Mouse (Mus musculus) heart, adult 2 months (tissue): ENCODE measurements around the gene Zfp317. TPM values are rescaled to one million over a fixed set of nuclear protein-coding genes. Genes with fewer than 3 reads are reported as not detected.

Experiments
- DNase-seq, 2 experiments: peaks; one replicate each; pipeline ENCODE4 v3.0.0; 2021
- H3K27ac ChIP-seq: fragments of 200-600 bp; 2 replicates; pipeline ENCODE4 v1.8.1; 2022
- H3K27me3 ChIP-seq: fragments of 200-500 bp; 2 replicates; pipeline ENCODE4 v1.6.1; 2012; ENCODE audit warnings: mild to moderate bottlenecking, low read length, inconsistent platforms, mixed read lengths; ENCODE audit not compliant: control insufficient read depth, insufficient read depth
- H3K36me3 ChIP-seq: fragments of 200-500 bp; 2 replicates; pipeline ENCODE4 v1.6.1; 2012; ENCODE audit warnings: low read length, inconsistent platforms; ENCODE audit not compliant: control insufficient read depth, insufficient read depth
- H3K4me1 ChIP-seq: fragments of 200-500 bp; 2 replicates; pipeline ENCODE4 v1.6.1; 2011; ENCODE audit warnings: low read length; ENCODE audit not compliant: control insufficient read depth, insufficient read depth
- H3K4me3 ChIP-seq: fragments of 200-600 bp; 2 replicates; pipeline ENCODE4 v1.8.1; 2022
- H3K79me2 ChIP-seq: fragments of 200-500 bp; replicated peaks from 2 replicates; pipeline ENCODE4 v1.6.1; 2012; ENCODE audit warnings: mild to moderate bottlenecking, inconsistent platforms, low read length, moderate library complexity, mixed read lengths; ENCODE audit not compliant: control insufficient read depth, insufficient read depth
- H3K9ac ChIP-seq: fragments of 200-500 bp; 2 replicates; pipeline ENCODE4 v1.6.1; 2012; ENCODE audit warnings: low read depth, mild to moderate bottlenecking, control low read depth, inconsistent platforms, low read length, mixed read lengths
- CTCF ChIP-seq: fragments of 200-600 bp; IDR thresholded peaks from 2 replicates; pipeline ENCODE4 v1.8.1; 2022; ENCODE audit warnings: antibody characterized with exemption, mild to moderate bottlenecking, moderate library complexity
- EP300 ChIP-seq: fragments of 200-500 bp; IDR thresholded peaks from 2 replicates; pipeline ENCODE4 v1.6.1; 2011; ENCODE audit warnings: low read depth, low read length, control low read depth; ENCODE audit not compliant: insufficient read depth
- POLR2A ChIP-seq: fragments of 200-500 bp; IDR thresholded peaks from 2 replicates; pipeline ENCODE4 v1.6.1; 2011; ENCODE audit warnings: mild to moderate bottlenecking, low read depth, low read length, control low read depth; ENCODE audit not compliant: insufficient read depth
- WGBS: fragments of 180-500 bp; shearing (Covaris S2); methylation state at CpG from one replicate; pipeline ENCODE4 v1.1.7; 2018; 5-methylcytosine and 5-hydroxymethylcytosine counted together
- intact Hi-C: fragments of 180-260 bp; cut with DNase I; formaldehyde crosslinking; loops from one replicate; pipeline ENCODE4 v1.15.1; 2025
- long read RNA-seq: library from polyadenylated mRNA; stranded (forward); transcript quantifications from one replicate; pipeline ENCODE4 v2.0.0, GENCODE M21; 2021
- polyA plus RNA-seq: library from polyadenylated mRNA; depleted of rRNA; stranded (reverse); fragments of >200 nt; gene quantifications from 2 replicates; pipeline ENCODE4 v1.2.3, GENCODE M21; 2012; rRNA removed
- total RNA-seq, 2 experiments: library from RNA; stranded (reverse); gene quantifications; 2 replicates each; pipeline ENCODE4 v1.2.3; 2021

Gene Zfp317
- 10 to 100 TPM; 14.2 to 14.8 TPM for total RNA-seq
- 7.2 and 12.7 TPM in 2 replicates for polyA plus RNA-seq
- long read RNA-seq, partial matches to known transcripts = 0 of 21 reads
- long read RNA-seq, other reads (novel, unspliced or antisense) = 20 of 21 reads

DNA sequence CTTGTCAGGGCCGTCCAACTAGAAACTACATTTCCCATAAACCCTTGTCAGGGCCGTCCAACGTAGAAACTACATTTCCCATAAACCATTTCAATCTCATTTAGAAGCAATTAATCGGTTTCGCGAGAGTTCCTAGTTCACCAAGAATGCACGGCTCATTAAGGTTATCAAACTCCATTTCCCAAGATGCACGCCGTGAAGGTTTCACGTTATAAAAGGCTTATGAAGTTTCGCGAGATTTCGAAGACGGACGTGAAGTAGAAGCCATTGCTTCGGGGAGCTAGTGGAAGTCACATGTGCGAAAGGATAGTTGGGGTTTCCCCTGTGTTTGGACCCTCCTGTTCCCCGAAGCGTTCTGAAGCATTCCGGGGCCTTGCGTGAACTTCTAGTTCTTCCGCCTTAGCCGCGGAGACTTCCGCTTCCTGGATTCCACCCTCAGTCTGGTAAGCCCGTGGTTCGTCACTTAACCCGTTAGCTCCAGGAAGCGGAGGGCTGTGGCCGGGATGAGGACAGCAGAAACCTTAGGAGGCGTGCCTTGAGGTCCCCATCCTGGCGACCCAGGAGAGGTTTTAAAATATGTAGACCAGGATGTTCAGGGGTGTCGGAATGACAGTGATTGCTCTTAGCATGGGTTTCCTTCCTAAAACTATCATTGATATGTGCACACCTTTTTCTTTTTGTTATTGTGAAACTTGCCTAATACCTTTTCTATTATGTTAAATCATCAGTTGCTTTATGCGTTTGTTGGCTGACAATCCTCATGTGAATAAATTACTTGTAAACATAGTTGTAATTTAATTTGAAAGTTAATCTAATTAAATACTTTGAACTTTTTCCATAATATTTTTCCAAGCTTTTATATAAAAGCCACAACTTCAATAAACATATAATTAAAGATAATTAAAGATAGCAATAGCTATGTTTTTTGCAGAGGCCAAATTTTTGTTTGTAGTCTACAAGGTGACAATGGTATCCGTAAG lies at the start of gene Zfp317:
Gene Zfp317 (plus strand): TSS at position 260 of the 980 bp plus-strand sequence.
- H3K27me3 ChIP-seq = no peaks in the 10 kb centered on the region
- DNase-seq = peak; percentile 84 to 93
- peak within 1 kb of the TSS; percentile 86 for H3K27ac ChIP-seq
- intact Hi-C loops = no loop called here
- WGBS = 1% methylated on average over 35 of the region's 35 CpGs
- peak within 1 kb of the TSS; percentile 63 for H3K4me3 ChIP-seq
- no peaks in the 10 kb centered on the region for H3K4me1 ChIP-seq
- H3K79me2 ChIP-seq = no peaks in the 10 kb centered on the region; the same call in 1 of the 2 replicates
- peaks cover 4% of the 10 kb centered on the region; the same call in 1 of the 2 replicates for H3K36me3 ChIP-seq
- peak within 1 kb of the TSS; percentile 76 for H3K9ac ChIP-seq
- TF ChIP-seq POLR2A (peak; percentile 80), EP300 (peak; percentile 71; the same call in 1 of the 2 replicates), CTCF (no peak)

DNA sequence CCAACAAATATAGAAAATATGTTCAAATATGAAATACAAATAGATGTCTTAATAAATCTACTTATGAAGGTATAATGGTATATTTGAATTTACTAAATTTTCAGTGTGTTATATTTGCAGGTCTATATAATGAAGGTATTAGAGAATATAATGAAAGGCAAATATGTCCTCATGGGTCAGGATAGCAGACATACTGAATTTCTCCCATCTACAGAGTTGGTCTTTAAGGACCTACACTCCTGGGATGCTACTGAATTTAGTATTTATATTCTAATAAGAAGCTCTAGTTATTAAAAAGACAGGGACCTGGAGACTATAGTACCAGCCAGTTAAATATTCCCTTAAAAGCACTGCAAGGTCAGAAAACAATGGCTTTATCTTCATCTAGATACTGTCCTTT lies 39.6 kb upstream of the Zfp317 start, which contains the start of gene Olfr855:
Gene Olfr855 (plus strand): TSS at position 301 of the 400 bp plus-strand sequence.
- intact Hi-C loops = no loop called here

DNA sequence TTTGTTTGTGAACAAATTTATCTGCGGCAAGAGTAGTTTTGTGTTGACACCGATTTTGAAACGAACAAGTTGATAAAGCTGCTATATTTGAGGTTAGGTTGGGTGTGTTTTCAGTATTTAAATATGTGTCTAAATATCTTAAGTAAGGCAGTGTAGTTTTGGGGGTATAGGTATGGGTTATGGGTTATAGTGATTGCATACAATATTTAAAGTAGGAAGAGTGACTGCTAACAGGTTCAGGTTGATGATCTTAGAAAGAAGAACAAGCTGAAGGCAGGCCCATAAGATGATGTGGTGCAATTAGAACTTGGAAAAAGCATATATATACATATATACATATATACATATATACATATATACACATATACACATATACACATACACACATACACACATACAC lies 605 bp upstream of the Zfp317 start:
- TF ChIP-seq EP300 (no peak), CTCF (no peak), POLR2A (no peak)
- no peaks in the 10 kb centered on the region for H3K4me1 ChIP-seq
- intact Hi-C loops = no loop called here

More for the DNA sequence above, 39.6 kb upstream of the Zfp317 start, which contains the start of gene Olfr855:
- Histone ChIP-seq H3K4me1 (no peaks in the 10 kb centered on the region), H3K4me3 (no peak within 1 kb of the TSS), H3K27me3 (no peaks in the 10 kb centered on the region), H3K27ac (no peak within 1 kb of the TSS), H3K79me2 (no peaks in the 10 kb centered on the region), H3K9ac (no peak within 1 kb of the TSS), H3K36me3 (no peaks in the 10 kb centered on the region)
- no peak for DNase-seq
- TF ChIP-seq CTCF = no peak
- no peak for TF ChIP-seq EP300
- no peak for TF ChIP-seq POLR2A

DNA sequence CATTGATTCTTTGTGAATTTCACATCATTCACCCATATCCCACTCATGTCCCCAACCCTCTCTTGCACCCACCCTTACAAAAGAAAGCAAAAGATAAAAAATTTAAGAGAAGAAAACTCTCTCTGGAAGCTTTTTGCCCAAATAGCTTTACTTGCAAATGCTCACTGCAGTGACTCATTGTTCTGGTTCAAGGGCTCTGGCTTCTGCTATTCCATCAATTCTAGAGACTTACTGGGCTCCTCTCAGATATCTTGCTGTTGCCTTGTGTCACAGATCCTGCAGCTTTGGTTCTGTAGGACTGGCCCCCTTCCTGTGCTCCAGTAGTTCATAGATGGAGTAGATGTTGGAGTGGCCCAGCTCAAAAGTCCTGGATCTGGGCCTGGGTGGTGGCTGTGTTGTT lies 7.7 kb downstream of the Zfp317 start:
- Histone ChIP-seq H3K4me3 (no peak overlapping the region), H3K27me3 (no peaks in the 10 kb centered on the region), H3K36me3 (peaks cover 4% of the 10 kb centered on the region; the same call in 1 of the 2 replicates), H3K79me2 (no peaks in the 10 kb centered on the region; the same call in 1 of the 2 replicates), H3K9ac (no peak overlapping the region), H3K27ac (no peak overlapping the region), H3K4me1 (no peaks in the 10 kb centered on the region)
- intact Hi-C loops = no loop called here
- no peak for TF ChIP-seq POLR2A
- TF ChIP-seq EP300 = no peak
- no peak for TF ChIP-seq CTCF
- DNase-seq = no peak

More for the DNA sequence above, 605 bp upstream of the Zfp317 start:
- no peak overlapping the region for H3K9ac ChIP-seq
- H3K27ac ChIP-seq = no peak overlapping the region
- 95% methylated on average over 3 of the region's 3 CpGs for WGBS
- no peak overlapping the region for H3K4me3 ChIP-seq
- peaks cover 4% of the 10 kb centered on the region; the same call in 1 of the 2 replicates for H3K36me3 ChIP-seq
- no peaks in the 10 kb centered on the region for H3K27me3 ChIP-seq
- H3K79me2 ChIP-seq = no peaks in the 10 kb centered on the region; the same call in 1 of the 2 replicates
- no peak for DNase-seq

DNA sequence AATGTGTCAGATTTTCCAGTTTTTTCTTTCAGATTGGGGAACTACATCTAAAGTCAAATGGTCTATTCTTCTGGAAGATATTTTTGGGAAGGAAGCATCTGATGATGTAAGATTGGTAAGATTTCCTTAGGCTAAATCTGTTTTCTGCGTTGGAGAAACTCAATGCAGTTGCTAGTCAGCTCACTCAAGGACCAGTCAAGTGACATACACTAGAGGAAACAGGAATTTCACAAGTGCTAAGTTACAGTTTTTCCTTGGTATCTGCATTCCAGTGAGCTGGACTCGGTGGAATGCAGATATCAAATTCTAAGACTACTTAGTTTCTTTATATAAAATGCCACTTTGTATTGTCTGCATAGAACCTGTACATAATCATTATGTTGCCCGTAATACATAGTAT lies 23.3 kb downstream of the Zfp317 start:
- H3K36me3 ChIP-seq = peaks cover 8% of the 10 kb centered on the region
- 79% methylated on average over 3 of the region's 3 CpGs for WGBS
- intact Hi-C loops = no loop called here

More for the DNA sequence above, 23.3 kb downstream of the Zfp317 start:
- H3K4me3 ChIP-seq = no peak overlapping the region
- DNase-seq = no peak
- no peaks in the 10 kb centered on the region for H3K79me2 ChIP-seq
- no peaks in the 10 kb centered on the region for H3K27me3 ChIP-seq
- no peak for TF ChIP-seq CTCF
- no peak for TF ChIP-seq POLR2A
- no peak for TF ChIP-seq EP300
- no peak overlapping the region for H3K27ac ChIP-seq
- no peak overlapping the region for H3K9ac ChIP-seq
- no peaks in the 10 kb centered on the region for H3K4me1 ChIP-seq
